Mouse (Mus musculus) CH12.LX (cell line): ENCODE data around the gene Alg1. TPM values are rescaled to one million over a fixed set of nuclear protein-coding genes. Genes with fewer than 3 reads are reported as not detected.

Source experiments
- DNase-seq: peaks from one replicate; pipeline ENCODE4 v3.0.0-alpha.2; 2013; ENCODE audit errors: extremely low read depth
- H3K27ac ChIP-seq: 2 replicates; pipeline ENCODE4 v1.5.1; 2012; ENCODE audit warnings: low read depth, mild to moderate bottlenecking, control low read depth, moderate library complexity; ENCODE audit not compliant: insufficient read depth
- H3K27me3 ChIP-seq: replicated peaks from 2 replicates; pipeline ENCODE3; 2012; ENCODE audit warnings: inconsistent platforms
- H3K36me3 ChIP-seq, 2 experiments: replicated peaks in 1 of 2; 2 replicates each; pipeline versions ENCODE3 to v1.6.1; 2012; ENCODE audit warnings: inconsistent platforms in 1 of 2, low read length in 1 of 2, mild to moderate bottlenecking in 1 of 2, mixed read lengths in 1 of 2, moderate library complexity in 1 of 2; ENCODE audit not compliant: control insufficient read depth in 1 of 2, insufficient read depth in 1 of 2
- H3K4me1 ChIP-seq, 2 experiments: 2 replicates each; pipeline ENCODE4 v1.6.1; 2012; ENCODE audit warnings: inconsistent platforms in 1 of 2, moderate library complexity in 1 of 2; ENCODE audit not compliant: insufficient read depth in 2 of 2, control insufficient read depth in 1 of 2
- H3K4me2 ChIP-seq: 2 replicates; pipeline ENCODE4 v1.6.1; 2012; ENCODE audit warnings: low read depth, mild to moderate bottlenecking, control low read depth; ENCODE audit not compliant: poor library complexity, insufficient read depth, severe bottlenecking
- H3K4me3 ChIP-seq, 3 experiments: fragments of 150-350 bp in 1 of 3; sonication (generic) in 1 of 3; replicated peaks in 1 of 3; 2 replicates each; pipeline versions ENCODE3 to v1.5.1; 2011 to 2012; ENCODE audit warnings: low read depth in 2 of 3, low read length in 2 of 3, mild to moderate bottlenecking in 2 of 3, moderate library complexity in 2 of 3, control low read depth in 1 of 3, improper control_type of control experiment in 1 of 3, inconsistent platforms in 1 of 3, mixed read lengths in 1 of 3; ENCODE audit not compliant: poor library complexity in 1 of 3
- H3K79me2 ChIP-seq: replicated peaks from 2 replicates; pipeline ENCODE4 v1.6.1; 2012; ENCODE audit warnings: mild to moderate bottlenecking, moderate library complexity; ENCODE audit not compliant: control insufficient read depth, poor library complexity, insufficient read depth, severe bottlenecking; ENCODE audit errors: extremely low read depth
- H3K9ac ChIP-seq: 2 replicates; pipeline ENCODE4 v1.6.1; 2012; ENCODE audit warnings: low read depth, mild to moderate bottlenecking, control low read depth, moderate library complexity; ENCODE audit not compliant: insufficient read depth
- H3K9me3 ChIP-seq: replicated peaks from 2 replicates; pipeline ENCODE3; 2012; ENCODE audit warnings: low read length, inconsistent platforms, mixed read lengths
- BHLHE40 ChIP-seq: IDR thresholded peaks from 2 replicates; pipeline ENCODE4 v1.6.1; 2011; ENCODE audit warnings: mild to moderate bottlenecking, low read depth, low read length, improper control_type of control experiment
- CHD1 ChIP-seq: IDR thresholded peaks from 2 replicates; pipeline ENCODE4 v1.6.1; 2012; ENCODE audit warnings: low read depth, low read length, improper control_type of control experiment, inconsistent platforms
- CHD2 ChIP-seq: IDR thresholded peaks from 2 replicates; pipeline ENCODE4 v1.6.1; 2011; ENCODE audit warnings: low read length, improper control_type of control experiment
- CTCF ChIP-seq, 2 experiments: IDR thresholded peaks in 1 of 2; conservative IDR thresholded peaks in 1 of 2; 2 replicates each; pipeline ENCODE4 v1.5.1; 2011 to 2012; ENCODE audit warnings: low read depth in 2 of 2, low read length in 2 of 2, improper control_type of control experiment in 1 of 2, inconsistent platforms in 1 of 2, mild to moderate bottlenecking in 1 of 2, moderate library complexity in 1 of 2
- ELF1 ChIP-seq: IDR thresholded peaks from 2 replicates; pipeline ENCODE4 v1.6.1; 2014; ENCODE audit warnings: low read depth, mild to moderate bottlenecking, inconsistent platforms, low read length, improper control_type of control experiment
- ETS1 ChIP-seq: conservative IDR thresholded peaks from 2 replicates; pipeline ENCODE4 v1.6.1; 2012; ENCODE audit warnings: low read depth, mild to moderate bottlenecking, inconsistent platforms, low read length, improper control_type of control experiment, moderate library complexity
- GABPA ChIP-seq: IDR thresholded peaks from 2 replicates; pipeline ENCODE4 v1.6.1; 2012; ENCODE audit warnings: low read depth, low read length, improper control_type of control experiment, inconsistent platforms; ENCODE audit not compliant: insufficient replicate concordance
- IRF4 ChIP-seq: IDR thresholded peaks from 2 replicates; pipeline ENCODE4 v1.6.1; 2014; ENCODE audit warnings: low read depth, mild to moderate bottlenecking, inconsistent platforms, low read length, improper control_type of control experiment
- KAT2A ChIP-seq: IDR thresholded peaks from 2 replicates; pipeline ENCODE4 v1.6.1; 2012; ENCODE audit warnings: low read length, improper control_type of control experiment, inconsistent platforms; ENCODE audit not compliant: insufficient replicate concordance
- MAFK ChIP-seq: IDR thresholded peaks from 2 replicates; pipeline ENCODE4 v1.6.1; 2011; ENCODE audit warnings: low read length, improper control_type of control experiment; ENCODE audit not compliant: insufficient replicate concordance
- MAZ ChIP-seq: IDR thresholded peaks from 2 replicates; pipeline ENCODE4 v1.6.1; 2012; ENCODE audit warnings: low read depth, mild to moderate bottlenecking, inconsistent platforms, low read length, improper control_type of control experiment, moderate library complexity
- NRF1 ChIP-seq: IDR thresholded peaks from 2 replicates; pipeline ENCODE4 v1.6.1; 2014; ENCODE audit warnings: low read depth, mild to moderate bottlenecking, inconsistent platforms, low read length, improper control_type of control experiment, moderate library complexity
- POLR2A ChIP-seq: IDR thresholded peaks from 2 replicates; pipeline ENCODE4 v1.6.1; 2011; ENCODE audit warnings: low read depth, mild to moderate bottlenecking, improper control_type of control experiment, low read length
- RAD21 ChIP-seq: IDR thresholded peaks from 2 replicates; pipeline ENCODE4 v1.6.1; 2011; ENCODE audit warnings: low read depth, mild to moderate bottlenecking, low read length, improper control_type of control experiment, moderate library complexity
- RCOR1 ChIP-seq: conservative IDR thresholded peaks from 2 replicates; pipeline ENCODE4 v1.6.1; 2012; ENCODE audit warnings: low read depth, mild to moderate bottlenecking, inconsistent platforms, low read length, improper control_type of control experiment
- SMC3 ChIP-seq: IDR thresholded peaks from 2 replicates; pipeline ENCODE4 v1.6.1; 2011; ENCODE audit warnings: low read depth, low read length, improper control_type of control experiment
- TBP ChIP-seq: conservative IDR thresholded peaks from 2 replicates; pipeline ENCODE4 v1.6.1; 2011; ENCODE audit warnings: low read depth, low read length, improper control_type of control experiment
- USF1 ChIP-seq: IDR thresholded peaks from 2 replicates; pipeline ENCODE4 v1.6.1; 2014; ENCODE audit warnings: low read depth, mild to moderate bottlenecking, inconsistent platforms, low read length, improper control_type of control experiment
- ZC3H11A ChIP-seq: IDR thresholded peaks from 2 replicates; pipeline ENCODE4 v1.6.1; 2012; ENCODE audit warnings: low read depth, mild to moderate bottlenecking, inconsistent platforms, low read length, improper control_type of control experiment
- dilution Hi-C: fragments of 300-500 bp; cut with MboI; formaldehyde crosslinking; loops from 2 replicates; pipeline ENCODE4 v1.14.3; 2020; ENCODE audit warnings: low sequenced_read_pairs; ENCODE audit not compliant: extremely low pct_unique_long_range_greater_than_20kb, extremely low pct_ligation_motif_present
- in situ Hi-C: fragments of 300-500 bp; cut with MboI; formaldehyde crosslinking; loops from 3 replicates; pipeline ENCODE4 v1.14.3; 2019; ENCODE audit warnings: low sequenced_read_pairs, low pct_ligation_motif_present, low pct_unique_long_range_greater_than_20kb, mixed read lengths
- polyA plus RNA-seq: library from polyadenylated mRNA; unstranded; fragments of >175 nt; gene quantifications from 2 replicates; pipeline ENCODE4 v1.2.1, GENCODE M21; 2012; ENCODE audit warnings: low read depth; ENCODE audit not compliant: insufficient read length
- total RNA-seq, 2 experiments: library from RNA; depleted of rRNA; stranded (reverse); fragments of 300-350 nt in 1 of 2; fragments of >200 nt in 1 of 2; gene quantifications; 2 replicates each; pipeline ENCODE4 v1.2.3; 2012 to 2014

Gene Alg1
- total and polyA plus RNA-seq, 3 experiments, result 55.7 to 65.7 (median 63.5) TPM

GRCm38 (mm10) chr16:5242355-5242754 is 8.9 kb downstream of the Alg1 start:
- TF ChIP-seq KAT2A, result no peak
- no peak for TF ChIP-seq CHD1
- TF ChIP-seq NRF1, result no peak
- TF ChIP-seq, all 38 proteins: peak for 0
- H3K9ac ChIP-seq, result no peak overlapping the region
- H3K9me3 ChIP-seq, result no peaks in the 10 kb centered on the region
- DNase-seq, result no peak
- H3K4me2 ChIP-seq, result no peak overlapping the region
- H3K79me2 ChIP-seq, result no peaks in the 10 kb centered on the region
- H3K36me3 ChIP-seq, result peaks cover 78 to 95% of the 10 kb centered on the region in 2 experiments
- no peak overlapping the region for H3K27ac ChIP-seq
- no peak overlapping the region for H3K4me3 ChIP-seq
- dilution Hi-C loops (no loop called here), in situ Hi-C loops (loop anchor here (5.0 kb wide), 1 partner anchor 35 kb away; no protein-coding TSS in a partner anchor)
- no peaks in the 10 kb centered on the region for H3K27me3 ChIP-seq
- no peaks in the 10 kb centered on the region for H3K4me1 ChIP-seq

GRCm38 (mm10) chr16:5242882-5243281 is 9.5 kb downstream of the Alg1 start:
- dilution Hi-C loops (no loop called here), in situ Hi-C loops (loop anchor here (5.0 kb wide), 1 partner anchor 36 kb away; no protein-coding TSS in a partner anchor)
- DNase-seq, result no peak
- Histone ChIP-seq H3K27ac (no peak overlapping the region), H3K27me3 (no peaks in the 10 kb centered on the region), H3K9me3 (no peaks in the 10 kb centered on the region), H3K4me2 (no peak overlapping the region), H3K36me3 (peaks cover 83 to 97% of the 10 kb centered on the region in 2 experiments), H3K79me2 (no peaks in the 10 kb centered on the region), H3K4me3 (no peak overlapping the region), H3K9ac (no peak overlapping the region), H3K4me1 (no peaks in the 10 kb centered on the region)
- no peak for TF ChIP-seq SMC3
- TF ChIP-seq ELF1, result no peak
- TF ChIP-seq ZC3H11A, result no peak
- no peak for TF ChIP-seq IRF4
- no peak for TF ChIP-seq CHD1
- TF ChIP-seq TBP, result no peak
- TF ChIP-seq MAFK, result no peak
- TF ChIP-seq RCOR1, result no peak
- no peak for TF ChIP-seq CHD2
- no peak for TF ChIP-seq KAT2A
- TF ChIP-seq BHLHE40, result no peak
- no peak for TF ChIP-seq USF1

- peak; percentile 66 for DNase-seq
- H3K27me3 ChIP-seq, result no peaks in the 10 kb centered on the region
- in situ Hi-C loops, result loop anchor here (5.0 kb wide), 1 partner anchor 37 kb away; no protein-coding TSS in a partner anchor
- dilution Hi-C loops, result no loop called here
- H3K4me3 ChIP-seq, result no peak overlapping the region
- no peak overlapping the region for H3K9ac ChIP-seq
- H3K4me1 ChIP-seq, result no peaks in the 10 kb centered on the region
- no peak overlapping the region for H3K4me2 ChIP-seq
- TF ChIP-seq CHD2 (no peak), GABPA (no peak), NRF1 (no peak), RAD21 (peak; percentile 62), SMC3 (peak; percentile 43), CTCF (conservative IDR thresholded peaks at IDR 0.05 in 1 of 2, IDR thresholded peaks at IDR 0.05 in 1 of 2; ENCODE audit: low read depth in 2 of 2, low read length in 2 of 2) (peak; percentile 85 to 87), ETS1 (no peak), ZC3H11A (no peak), POLR2A (peak; percentile 21), IRF4 (no peak), MAZ (no peak)
- H3K27ac ChIP-seq, result no peak overlapping the region
- H3K9me3 ChIP-seq, result no peaks in the 10 kb centered on the region
- H3K79me2 ChIP-seq, result no peaks in the 10 kb centered on the region
- peaks cover 87 to 97% of the 10 kb centered on the region in 2 experiments for H3K36me3 ChIP-seq
Measured at GRCm38 (mm10) chr16:5244411-5244810, 11.0 kb downstream of the Alg1 start.
